Mouse (Mus musculus) ES-E14 (cell line): Measurements from ENCODE around the gene Myo1d.

Experiments used
- CHD2 ChIP-seq: IDR thresholded peaks from 2 replicates; pipeline ENCODE4 v1.6.1; 2014; ENCODE audit warnings: mild to moderate bottlenecking, low read depth, low read length, inconsistent platforms
- HCFC1 ChIP-seq: IDR thresholded peaks from 2 replicates; pipeline ENCODE4 v1.6.1; 2012; ENCODE audit warnings: low read length, inconsistent platforms, borderline replicate concordance; ENCODE audit not compliant: insufficient read depth
- ZC3H11A ChIP-seq: IDR thresholded peaks from 2 replicates; pipeline ENCODE4 v1.6.1; 2012; ENCODE audit warnings: low read depth, mild to moderate bottlenecking, inconsistent platforms, low read length, borderline replicate concordance

GRCm38 (mm10) chr11:80449859-80450258 is 330.0 kb downstream of the Myo1d start:
- no peak for TF ChIP-seq ZC3H11A
- TF ChIP-seq HCFC1 = no peak
- no peak for TF ChIP-seq CHD2
